Mouse (Mus musculus): ENCODE results near the gene Itsn1. TPM values are rescaled to one million over a fixed set of nuclear protein-coding genes. Genes with fewer than 3 reads are reported as not detected.

Itsn1 gene
- total RNA-seq, 4 experiments from 2014 or later, result 116 to 158 (median 148) TPM

DNA sequence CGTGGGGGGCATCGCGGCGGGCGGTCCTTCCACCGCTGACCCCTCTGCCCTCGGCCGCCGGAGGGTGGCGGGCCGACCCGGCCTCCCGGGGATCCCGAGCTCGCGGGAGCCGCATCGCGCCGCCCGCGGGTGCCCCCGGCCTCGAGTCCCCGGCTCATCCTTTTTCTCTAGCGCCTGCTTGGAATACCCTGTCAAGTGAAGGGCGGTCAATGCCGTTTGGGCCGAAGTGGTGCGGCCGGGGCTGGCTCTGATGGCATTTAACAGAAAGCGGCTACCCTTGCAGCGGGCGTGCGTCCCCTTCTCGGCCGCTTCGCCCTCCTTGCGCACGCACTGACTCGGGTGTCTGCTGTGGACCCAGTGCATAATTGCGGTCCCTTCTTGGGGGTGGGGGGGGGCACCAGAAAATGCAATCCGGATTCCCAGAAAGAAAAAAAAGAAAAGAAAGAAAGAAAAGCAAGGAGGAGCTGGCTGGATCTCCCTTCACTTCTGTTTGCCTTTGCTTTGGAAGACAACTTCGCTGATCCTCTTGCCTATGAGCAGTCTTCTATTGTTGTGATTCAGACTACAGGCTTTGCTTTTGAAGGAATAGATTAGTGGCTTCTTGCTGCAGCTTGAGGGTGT, 850 bp downstream of the Itsn1 start:
- DNase-seq (ENCODE audit: low spot score in 2 of 2), result peak; percentile 24 to 38

- DNase-seq (ENCODE audit: low spot score in 2 of 2), result no peak
Observed at GRCm38 (mm10) chr16:91730446-91730845, 1.4 kb downstream of the Itsn1 start.

GRCm38 (mm10) chr16:91732816-91733215, 3.7 kb downstream of the Itsn1 start:
- no peak for DNase-seq (ENCODE audit: low spot score in 2 of 2)

GRCm38 (mm10) chr16:91734771-91735170, 5.7 kb downstream of the Itsn1 start:
- no peak for DNase-seq (ENCODE audit: low spot score in 2 of 2)

DNA sequence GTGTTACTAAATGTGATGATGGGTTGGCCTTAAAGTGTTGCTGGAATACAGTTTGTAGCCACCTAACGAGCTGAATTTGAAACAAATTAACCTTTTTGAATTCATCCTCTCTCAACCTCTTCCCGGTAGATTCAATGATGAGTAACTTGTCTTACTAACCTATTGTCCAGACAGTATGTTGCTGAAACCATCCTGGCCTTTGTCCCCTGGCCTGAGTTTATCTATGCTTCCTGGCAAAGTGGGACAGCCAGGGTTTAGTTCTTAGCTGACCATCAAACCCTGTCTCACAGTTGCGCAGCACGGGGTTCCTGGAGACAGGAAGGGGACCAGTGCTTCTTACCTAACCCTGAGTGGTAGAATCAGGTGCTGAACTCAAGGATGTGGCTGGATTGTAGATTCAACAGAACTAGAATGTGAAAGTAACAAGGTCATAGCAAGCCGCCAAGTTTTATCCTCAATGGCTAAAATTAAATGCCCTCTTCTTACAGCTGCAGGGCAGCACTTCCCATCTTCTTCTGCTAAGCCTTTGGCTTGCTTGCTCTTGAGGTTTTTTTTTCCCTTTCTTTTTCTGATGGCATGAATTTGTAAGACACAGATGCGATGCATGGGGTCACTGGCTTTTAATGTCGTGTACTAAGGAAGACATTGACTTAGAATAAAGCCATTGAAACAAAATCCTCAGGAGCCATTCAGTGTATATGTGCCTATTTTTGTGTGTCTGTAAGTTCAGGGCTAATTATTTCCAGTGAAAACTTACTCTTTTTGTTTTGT, 7.2 kb downstream of the Itsn1 start:
- no peak for DNase-seq (ENCODE audit: low spot score in 2 of 2)

DNA sequence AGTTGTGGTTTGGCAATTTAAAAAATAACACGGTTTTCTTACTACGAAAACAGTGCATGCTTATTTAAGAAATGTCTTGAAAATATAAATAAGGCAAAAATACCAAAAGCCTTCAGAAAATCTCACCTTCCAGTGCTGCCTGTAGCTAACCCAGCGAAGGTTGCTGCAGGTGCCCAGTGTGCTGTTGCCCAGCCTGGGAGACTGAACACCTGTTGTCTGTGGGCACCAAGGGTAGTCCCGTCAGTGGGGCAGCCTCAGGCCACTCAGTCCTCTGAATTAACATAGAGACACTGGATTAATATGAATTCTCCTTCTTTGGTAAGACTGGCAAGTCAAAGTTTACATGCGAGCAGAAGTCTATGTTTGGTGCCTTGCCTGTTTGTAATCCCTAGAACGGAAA, 9.4 kb downstream of the Itsn1 start:
- DNase-seq (ENCODE audit: low spot score in 2 of 2), result no peak

DNA sequence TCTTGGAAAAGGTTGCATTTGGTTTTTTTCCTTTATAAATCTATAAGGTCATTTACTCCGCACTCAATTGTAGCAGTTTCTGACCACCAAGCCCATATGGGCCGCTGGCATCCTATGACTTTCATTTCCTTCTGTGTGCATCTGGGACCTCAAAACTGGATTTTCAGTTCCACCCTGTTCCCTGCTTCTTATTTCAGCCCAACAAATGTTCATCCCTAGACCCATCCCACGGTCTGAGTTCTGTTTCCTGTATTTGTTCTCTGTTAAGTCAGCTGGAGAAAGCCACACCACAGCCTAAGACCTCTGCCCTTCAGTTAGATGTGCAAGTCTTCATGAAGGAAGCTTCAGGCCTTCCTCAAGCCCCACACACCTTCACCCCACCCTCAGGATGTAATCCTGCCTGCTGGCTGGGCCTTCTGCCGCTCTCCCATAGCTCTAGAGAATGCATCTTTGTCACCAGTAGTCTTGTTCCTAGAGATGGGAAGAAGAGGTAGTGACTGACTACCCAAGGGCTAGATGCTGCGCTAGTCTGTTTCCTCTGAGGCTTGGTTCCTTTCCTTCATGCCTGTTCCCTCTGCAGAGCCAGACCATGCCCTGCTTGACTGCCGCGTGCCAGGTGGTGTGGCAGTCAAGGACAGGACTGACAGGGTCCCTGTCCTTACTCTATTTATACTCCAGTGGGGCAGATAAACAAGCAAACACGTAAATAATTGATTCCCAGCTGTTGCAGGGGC, 11.3 kb downstream of the Itsn1 start:
- no peak for DNase-seq (ENCODE audit: low spot score in 2 of 2)

- no peak for DNase-seq (ENCODE audit: low spot score in 2 of 2)
Observed at GRCm38 (mm10) chr16:91740918-91741255, 11.8 kb downstream of the Itsn1 start.

DNA sequence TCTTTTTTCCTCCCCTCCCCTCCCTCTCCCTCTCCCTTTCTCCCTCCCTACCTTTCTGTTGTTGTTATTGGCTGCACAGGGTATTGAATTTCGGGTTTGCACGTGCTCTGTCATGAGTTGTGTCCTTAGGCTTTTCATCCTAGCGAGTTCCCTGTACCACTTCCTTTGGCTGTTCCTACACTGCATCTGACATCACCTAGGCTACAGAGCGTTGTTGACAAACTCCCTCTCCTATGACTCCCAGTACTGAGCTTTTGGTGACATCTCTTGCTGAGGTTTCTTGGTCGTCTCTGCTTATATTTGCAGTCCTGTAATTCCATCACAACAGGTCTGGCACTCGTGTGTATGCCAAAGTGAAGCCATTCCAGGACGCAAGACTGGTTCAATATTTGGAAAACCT, 14.0 kb downstream of the Itsn1 start:
- no peak for DNase-seq (ENCODE audit: low spot score in 2 of 2)

- DNase-seq (ENCODE audit: low spot score in 2 of 2), result peak in 1 of 2 experiments; percentile 80
Observed at GRCm38 (mm10) chr16:91746101-91746950, 17.2 kb downstream of the Itsn1 start.

DNA sequence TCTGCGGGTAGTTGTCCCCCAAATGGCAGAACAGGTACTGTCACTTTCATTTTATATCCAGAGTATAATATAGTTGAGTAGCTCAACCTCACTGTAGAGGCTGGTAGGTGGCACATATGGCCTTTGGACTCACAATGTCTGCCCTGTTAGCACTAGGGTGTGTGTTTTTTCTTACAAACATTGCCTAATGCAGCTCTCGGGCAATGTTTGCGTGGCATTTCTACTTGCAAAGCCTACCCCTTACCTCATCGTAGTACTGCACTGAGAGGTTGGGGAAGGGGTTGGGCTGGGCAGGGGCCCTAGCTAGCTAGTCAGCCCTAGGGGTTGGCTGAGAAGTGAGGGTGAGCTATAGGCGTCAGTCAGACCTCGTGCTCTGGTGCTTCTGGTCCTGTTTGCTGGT, 18.5 kb downstream of the Itsn1 start:
- DNase-seq (ENCODE audit: low spot score in 2 of 2), result no peak

DNA sequence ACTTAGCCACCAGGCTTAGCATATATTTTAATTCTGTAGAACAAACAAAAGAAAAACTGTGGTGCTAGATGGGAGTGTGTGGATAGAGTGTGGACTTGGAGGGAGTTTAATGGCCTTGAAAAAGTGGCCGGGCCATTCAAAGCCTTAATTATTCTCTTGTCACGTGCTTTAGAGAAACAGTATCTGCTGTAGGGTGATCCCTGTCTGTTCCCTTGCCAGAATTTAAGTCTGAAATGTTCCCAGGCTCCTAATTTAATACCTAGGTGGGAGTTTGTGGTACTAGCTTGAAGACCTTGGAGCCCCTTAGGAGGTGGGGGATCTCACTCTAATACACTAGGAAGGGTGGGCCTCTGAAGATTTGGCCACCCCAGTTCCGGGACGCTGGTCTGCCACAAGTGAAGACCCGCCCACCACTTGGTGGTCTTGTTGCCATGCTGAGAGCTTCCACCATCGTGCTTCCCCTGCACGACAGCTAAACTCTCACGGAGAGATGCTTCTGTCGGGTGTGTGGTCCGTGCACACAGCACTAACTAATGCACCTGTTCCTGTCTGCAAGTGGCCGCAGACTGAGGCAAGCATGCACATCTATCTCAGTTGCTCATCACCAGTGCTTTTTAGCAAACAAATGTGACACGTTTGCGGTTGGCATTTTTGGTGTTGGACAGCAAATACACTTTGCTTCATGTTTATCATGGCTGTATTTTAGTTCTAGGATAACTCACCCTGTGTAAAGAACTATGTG, 22.7 kb downstream of the Itsn1 start:
- no peak for DNase-seq (ENCODE audit: low spot score in 2 of 2)

- DNase-seq (ENCODE audit: low spot score in 2 of 2), result no peak
Observed at GRCm38 (mm10) chr16:91753611-91754010, 24.5 kb downstream of the Itsn1 start.

- DNase-seq (ENCODE audit: low spot score in 2 of 2), result no peak
Observed at GRCm38 (mm10) chr16:91754957-91755356, 25.9 kb downstream of the Itsn1 start.

GRCm38 (mm10) chr16:91761202-91761601, 32.1 kb downstream of the Itsn1 start:
- no peak for DNase-seq (ENCODE audit: low spot score in 2 of 2)

DNA sequence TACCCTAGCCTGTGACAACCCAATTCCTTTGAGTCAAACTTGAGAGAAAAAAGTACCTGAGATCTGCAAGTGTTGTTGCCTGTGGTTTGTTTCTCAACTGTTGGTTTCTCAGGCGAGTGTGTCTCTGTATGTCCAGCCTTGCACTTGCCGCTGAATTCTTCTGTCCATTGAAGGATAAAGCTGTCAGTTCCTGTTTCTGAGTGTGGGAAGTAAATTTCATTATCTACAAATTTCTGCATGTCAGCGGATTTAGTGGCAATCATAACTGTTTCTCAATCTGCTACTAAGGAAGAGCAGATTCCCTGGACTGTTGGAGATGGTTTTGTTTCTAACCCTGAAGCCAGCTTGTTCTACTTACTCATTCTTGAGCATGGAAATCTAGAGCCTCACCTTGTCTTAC, 32.7 kb downstream of the Itsn1 start:
- DNase-seq (ENCODE audit: low spot score in 2 of 2), result no peak

GRCm38 (mm10) chr16:91762476-91762875, 33.4 kb downstream of the Itsn1 start:
- no peak for DNase-seq (ENCODE audit: low spot score in 2 of 2)

- DNase-seq (ENCODE audit: low spot score in 2 of 2), result no peak
Observed at GRCm38 (mm10) chr16:91763975-91764374, 34.9 kb downstream of the Itsn1 start.

DNA sequence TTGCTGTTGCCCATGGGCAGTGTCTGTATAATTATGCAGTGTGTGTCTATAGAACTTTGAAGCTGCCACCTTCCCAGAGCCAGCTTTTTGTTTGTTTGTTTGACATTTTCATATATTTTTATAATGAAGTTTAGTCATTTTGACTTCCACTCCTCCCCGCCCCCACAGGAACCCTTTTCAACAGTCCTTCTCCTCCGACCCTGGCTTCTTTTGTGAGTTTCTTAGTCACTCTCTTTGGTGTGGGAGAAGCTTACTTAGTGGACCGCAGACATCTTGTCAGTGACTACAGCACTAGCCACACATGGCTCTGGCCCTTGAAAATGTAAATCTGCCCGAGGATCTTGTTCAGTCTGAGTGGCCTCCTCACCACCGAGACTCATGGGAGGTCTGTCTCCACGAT, 35.3 kb downstream of the Itsn1 start:
- DNase-seq (ENCODE audit: low spot score in 2 of 2), result no peak

GRCm38 (mm10) chr16:91765121-91765815, 36.2 kb downstream of the Itsn1 start:
- no peak for DNase-seq (ENCODE audit: low spot score in 2 of 2)
